Mouse (Mus musculus): ENCODE data around the gene Mapkap1. TPM values are rescaled to one million over a fixed set of nuclear protein-coding genes. Genes with fewer than 3 reads are reported as not detected.
"Not testable (repeated sequence)": the region's sequence is repeated elsewhere in the genome, so short reads cannot be mapped to it uniquely, and the experiment has no call there.

Mapkap1 gene
- polyA plus RNA-seq, 1 experiment from 2014 or later: 75.8 TPM

- no peak for DNase-seq (ENCODE audit: low spot score)
Observed at GRCm38 (mm10) chr2:34468559-34469141, 62.1 kb downstream of the Mapkap1 start.

GRCm38 (mm10) chr2:34469324-34469723, 62.8 kb downstream of the Mapkap1 start:
- WGBS: 89% methylated on average over 5 of the region's 5 CpGs
- Histone ChIP-seq H3K4me1 (0 out of 2 replicates have a peak, but pooled peaks cover 3% of the 10 kb centered on the region), H3K4me3 (no peak overlapping the region), H3K9me3 (no peaks in the 10 kb centered on the region), H3K27ac (no peak overlapping the region), H3K36me3 (no peaks in the 10 kb centered on the region), H3K27me3 (ENCODE audit: insufficient read depth, poor library complexity, severe bottlenecking) (no peaks in the 10 kb centered on the region)
- DNase-seq (ENCODE audit: low spot score): no peak

More at GRCm38 (mm10) chr2:34468559-34469141, 62.1 kb downstream of the Mapkap1 start:
- Histone ChIP-seq H3K27me3 (ENCODE audit: insufficient read depth, poor library complexity, severe bottlenecking) (no peaks in the 10 kb centered on the region), H3K4me1 (0 out of 2 replicates have a peak, but pooled peaks cover 3% of the 10 kb centered on the region), H3K36me3 (no peaks in the 10 kb centered on the region), H3K4me3 (no peak overlapping the region), H3K9me3 (no peaks in the 10 kb centered on the region), H3K27ac (no peak overlapping the region)
- WGBS: 71% methylated on average over 7 of the region's 7 CpGs

GRCm38 (mm10) chr2:34473775-34474174, 67.2 kb downstream of the Mapkap1 start:
- Histone ChIP-seq H3K27me3 (ENCODE audit: insufficient read depth, poor library complexity, severe bottlenecking) (no peaks in the 10 kb centered on the region), H3K4me1 (0 out of 2 replicates have a peak, but pooled peaks cover 3% of the 10 kb centered on the region), H3K36me3 (no peaks in the 10 kb centered on the region), H3K4me3 (no peak overlapping the region), H3K9me3 (no peaks in the 10 kb centered on the region), H3K27ac (no peak overlapping the region)
- 83% methylated on average over 3 of the region's 3 CpGs for WGBS
- DNase-seq (ENCODE audit: low spot score): no peak

GRCm38 (mm10) chr2:34481401-34481800, 74.8 kb downstream of the Mapkap1 start:
- no peak for DNase-seq (ENCODE audit: low spot score)

GRCm38 (mm10) chr2:34482102-34482501, 75.5 kb downstream of the Mapkap1 start:
- no peaks in the 10 kb centered on the region for H3K27me3 ChIP-seq (ENCODE audit: insufficient read depth, poor library complexity, severe bottlenecking)
- H3K27ac ChIP-seq: no peak overlapping the region
- H3K9me3 ChIP-seq: no peaks in the 10 kb centered on the region
- no peak for DNase-seq (ENCODE audit: low spot score)
- H3K4me3 ChIP-seq: no peak overlapping the region
- H3K36me3 ChIP-seq: no peaks in the 10 kb centered on the region
- 74% methylated on average over 3 of the region's 3 CpGs for WGBS
- no peaks in the 10 kb centered on the region; the same call in 1 of the 2 replicates for H3K4me1 ChIP-seq

More at GRCm38 (mm10) chr2:34481401-34481800, 74.8 kb downstream of the Mapkap1 start:
- H3K4me3 ChIP-seq: no peak overlapping the region
- H3K27me3 ChIP-seq (ENCODE audit: insufficient read depth, poor library complexity, severe bottlenecking): no peaks in the 10 kb centered on the region
- no peaks in the 10 kb centered on the region for H3K9me3 ChIP-seq
- H3K27ac ChIP-seq: no peak overlapping the region
- no peaks in the 10 kb centered on the region for H3K36me3 ChIP-seq
- no peaks in the 10 kb centered on the region; the same call in 1 of the 2 replicates for H3K4me1 ChIP-seq
- 85% methylated on average over 4 of the region's 4 CpGs for WGBS

GRCm38 (mm10) chr2:34482531-34482930, 76.0 kb downstream of the Mapkap1 start:
- Histone ChIP-seq H3K27ac (no peak overlapping the region), H3K27me3 (ENCODE audit: insufficient read depth, poor library complexity, severe bottlenecking) (no peaks in the 10 kb centered on the region), H3K9me3 (no peaks in the 10 kb centered on the region), H3K4me1 (no peaks in the 10 kb centered on the region; the same call in 1 of the 2 replicates), H3K4me3 (no peak overlapping the region), H3K36me3 (no peaks in the 10 kb centered on the region)
- no peak for DNase-seq (ENCODE audit: low spot score)
- 77% methylated on average over 3 of the region's 3 CpGs for WGBS

GRCm38 (mm10) chr2:34487281-34487680, 80.7 kb downstream of the Mapkap1 start:
- H3K4me3 ChIP-seq: no peak overlapping the region
- H3K27ac ChIP-seq: no peak overlapping the region
- H3K4me1 ChIP-seq: peaks cover 13% of the 10 kb centered on the region; the same call in 1 of the 2 replicates
- DNase-seq (ENCODE audit: low spot score): no peak
- H3K27me3 ChIP-seq (ENCODE audit: insufficient read depth, poor library complexity, severe bottlenecking): no peaks in the 10 kb centered on the region
- H3K9me3 ChIP-seq: no peaks in the 10 kb centered on the region
- no peaks in the 10 kb centered on the region for H3K36me3 ChIP-seq
- 85% methylated on average over 7 of the region's 7 CpGs for WGBS

GRCm38 (mm10) chr2:34503975-34504730, 97.6 kb downstream of the Mapkap1 start:
- DNase-seq (ENCODE audit: low spot score): no peak
- Histone ChIP-seq H3K36me3 (peaks cover 14% of the 10 kb centered on the region), H3K4me1 (no peaks in the 10 kb centered on the region), H3K27ac (no peak overlapping the region), H3K9me3 (no peaks in the 10 kb centered on the region), H3K4me3 (no peak overlapping the region), H3K27me3 (ENCODE audit: insufficient read depth, poor library complexity, severe bottlenecking) (no peaks in the 10 kb centered on the region)
- 6% methylated on average over 3 of the region's 3 CpGs for WGBS

GRCm38 (mm10) chr2:34506162-34506561, 99.6 kb downstream of the Mapkap1 start:
- H3K4me3 ChIP-seq; H3K27ac ChIP-seq; H3K4me1 ChIP-seq; H3K27me3 ChIP-seq (ENCODE audit: insufficient read depth, poor library complexity, severe bottlenecking); DNase-seq (ENCODE audit: low spot score); H3K9me3 ChIP-seq: not testable (repeated sequence)
- H3K36me3 ChIP-seq: peaks cover 11% of the 10 kb centered on the region; the same call in 1 of the 2 replicates
- WGBS: 94% methylated on average over 2 of the region's 2 CpGs

- Histone ChIP-seq H3K9me3 (no peaks in the 10 kb centered on the region), H3K36me3 (peaks cover 15% of the 10 kb centered on the region; the same call in 1 of the 2 replicates), H3K4me1 (no peaks in the 10 kb centered on the region), H3K4me3 (no peak overlapping the region), H3K27ac (no peak overlapping the region), H3K27me3 (ENCODE audit: insufficient read depth, poor library complexity, severe bottlenecking) (no peaks in the 10 kb centered on the region)
- DNase-seq (ENCODE audit: low spot score): no peak
- 89% methylated on average over 5 of the region's 5 CpGs for WGBS
Observed at GRCm38 (mm10) chr2:34509856-34510255, 103.3 kb downstream of the Mapkap1 start.

- Histone ChIP-seq H3K4me3 (no peak overlapping the region), H3K36me3 (peaks cover 5% of the 10 kb centered on the region; the same call in 1 of the 2 replicates), H3K27ac (no peak overlapping the region), H3K4me1 (no peaks in the 10 kb centered on the region), H3K9me3 (no peaks in the 10 kb centered on the region), H3K27me3 (ENCODE audit: insufficient read depth, poor library complexity, severe bottlenecking) (no peaks in the 10 kb centered on the region)
- peak; percentile 41 for DNase-seq (ENCODE audit: low spot score)
- WGBS: 81% methylated on average over 5 of the region's 5 CpGs
Observed at GRCm38 (mm10) chr2:34515263-34515662, 108.7 kb downstream of the Mapkap1 start.

GRCm38 (mm10) chr2:34518083-34518482, 111.5 kb downstream of the Mapkap1 start:
- peak; percentile 6 for DNase-seq (ENCODE audit: low spot score)
- H3K4me3 ChIP-seq: no peak overlapping the region
- H3K4me1 ChIP-seq: no peaks in the 10 kb centered on the region
- no peak overlapping the region for H3K27ac ChIP-seq
- H3K9me3 ChIP-seq: no peaks in the 10 kb centered on the region
- H3K36me3 ChIP-seq: 0 out of 2 replicates have a peak, but pooled peaks cover 3% of the 10 kb centered on the region
- 83% methylated on average over 2 of the region's 2 CpGs for WGBS
- no peaks in the 10 kb centered on the region for H3K27me3 ChIP-seq (ENCODE audit: insufficient read depth, poor library complexity, severe bottlenecking)

GRCm38 (mm10) chr2:34518526-34518925, 112.0 kb downstream of the Mapkap1 start:
- Histone ChIP-seq H3K27ac (no peak overlapping the region), H3K36me3 (0 out of 2 replicates have a peak, but pooled peaks cover 3% of the 10 kb centered on the region), H3K27me3 (ENCODE audit: insufficient read depth, poor library complexity, severe bottlenecking) (no peaks in the 10 kb centered on the region), H3K4me3 (no peak overlapping the region), H3K9me3 (no peaks in the 10 kb centered on the region), H3K4me1 (no peaks in the 10 kb centered on the region)
- 86% methylated on average over 5 of the region's 5 CpGs for WGBS
- DNase-seq (ENCODE audit: low spot score): peak; percentile 50
